Mouse (Mus musculus): Measurements from ENCODE around the gene Moxd2.

DNA sequence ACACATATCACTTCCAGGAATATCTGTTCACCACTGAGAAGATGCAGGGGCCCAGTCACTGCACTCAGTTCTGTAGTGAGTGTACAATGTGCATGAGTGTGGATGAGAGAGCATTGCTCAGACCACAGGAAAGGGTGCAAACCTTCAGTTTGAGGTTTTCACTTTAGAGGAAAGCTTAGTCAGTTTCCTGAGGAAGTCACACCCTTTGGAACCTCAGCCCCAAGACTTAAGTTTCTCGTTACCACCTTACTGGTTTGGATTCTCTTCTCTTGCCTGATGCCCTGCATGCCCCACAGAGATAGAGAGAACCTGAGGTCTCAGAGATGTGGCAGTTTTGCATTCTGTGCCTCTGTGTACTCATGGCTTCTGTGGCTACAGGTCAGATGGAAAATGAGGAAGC, 3.7 kb upstream of the Moxd2 start:
- TF ChIP-seq TBP (conservative IDR thresholded peaks at IDR 0.05; ENCODE audit: low read depth, low read length) (no peak), USF1 (IDR thresholded peaks at IDR 0.05; ENCODE audit: low read depth, low read length) (no peak)
